Mouse (Mus musculus) midbrain, embryonic 13.5 days (tissue): ENCODE data around the gene Tifa. TPM values are rescaled to one million over a fixed set of nuclear protein-coding genes. Genes with fewer than 3 reads are reported as not detected.

Experiments used
- ATAC-seq: fragments of 200-750 bp; cut with Nextera tagmentation; 2 replicates; pipeline ENCODE4 v1.8.0; 2017; ENCODE audit warnings: mild to moderate bottlenecking, moderate TSS enrichment, moderate library complexity
- H3K27ac ChIP-seq: fragments of 300-500 bp; sonication (generic); 2 replicates; pipeline ENCODE4 v1.5.1; 2015; ENCODE audit warnings: inconsistent platforms, mild to moderate bottlenecking, moderate library complexity
- H3K27me3 ChIP-seq: fragments of 300-500 bp; sonication (generic); 2 replicates; pipeline ENCODE4 v1.6.1; 2015; ENCODE audit warnings: mild to moderate bottlenecking, inconsistent platforms
- H3K36me3 ChIP-seq: fragments of 300-500 bp; sonication (generic); 2 replicates; pipeline ENCODE4 v1.6.1; 2015; ENCODE audit warnings: mild to moderate bottlenecking, inconsistent platforms
- H3K4me1 ChIP-seq: fragments of 300-500 bp; sonication (generic); replicated peaks from 2 replicates; pipeline ENCODE4 v1.6.1; 2015; ENCODE audit warnings: inconsistent platforms
- H3K4me2 ChIP-seq: fragments of 300-500 bp; sonication (generic); replicated peaks from 2 replicates; pipeline ENCODE4 v1.6.1; 2015; ENCODE audit warnings: moderate library complexity, mild to moderate bottlenecking, inconsistent platforms
- H3K4me3 ChIP-seq: fragments of 300-500 bp; sonication (generic); replicated peaks from 2 replicates; pipeline ENCODE4 v1.5.1; 2015; ENCODE audit warnings: mild to moderate bottlenecking, inconsistent platforms
- H3K9ac ChIP-seq: fragments of 300-500 bp; sonication (generic); replicated peaks from 2 replicates; pipeline ENCODE4 v1.6.1; 2015; ENCODE audit warnings: mild to moderate bottlenecking, inconsistent platforms
- H3K9me3 ChIP-seq: fragments of 300-500 bp; sonication (generic); 2 replicates; pipeline ENCODE4 v1.6.1; 2016; ENCODE audit warnings: mild to moderate bottlenecking, inconsistent platforms
- WGBS: fragments of 180-500 bp; shearing (Covaris S2); methylation state at CpG from one replicate; pipeline ENCODE4 v1.1.7; 2015; 5-methylcytosine and 5-hydroxymethylcytosine counted together
- polyA plus RNA-seq: library from polyadenylated mRNA; unstranded; fragments of >200 nt; fragmentation: Nextera tagmentation; extraction: Ambion mirVana; gene quantifications from 2 replicates; pipeline ENCODE4 v1.2.1, GENCODE M21; 2015

The Tifa gene
- polyA plus RNA-seq, 1 experiment from 2014 or later: 3.7 TPM

GRCm38 (mm10) chr3:127835594-127835993 is 46.0 kb downstream of the Tifa start:
- 89% methylated on average over 6 of the region's 6 CpGs for WGBS
- Histone ChIP-seq H3K4me3 (peak overlapping the region; percentile 1; the same call in 1 of the 2 replicates), H3K36me3 (peaks cover 5% of the 10 kb centered on the region; the same call in 1 of the 2 replicates), H3K4me2 (peak overlapping the region; percentile 87), H3K4me1 (peaks cover 37% of the 10 kb centered on the region), H3K9ac (peak overlapping the region; percentile 39; the same call in 1 of the 2 replicates), H3K27ac (no peak overlapping the region), H3K9me3 (no peaks in the 10 kb centered on the region), H3K27me3 (no peaks in the 10 kb centered on the region)
- no peak for ATAC-seq

GRCm38 (mm10) chr3:127836798-127837153 is 47.2 kb downstream of the Tifa start:
- ATAC-seq: no peak
- Histone ChIP-seq H3K27ac (peak overlapping the region; percentile 92), H3K4me1 (peaks cover 37% of the 10 kb centered on the region), H3K4me3 (peak overlapping the region; percentile 95), H3K9me3 (no peaks in the 10 kb centered on the region), H3K27me3 (peaks cover 3% of the 10 kb centered on the region; the same call in 1 of the 2 replicates), H3K4me2 (peak overlapping the region; percentile 87), H3K9ac (peak overlapping the region; percentile 98), H3K36me3 (peaks cover 3% of the 10 kb centered on the region; the same call in 1 of the 2 replicates)
- under 1% methylated on average over 17 of the region's 17 CpGs for WGBS

GRCm38 (mm10) chr3:127837154-127837865 is 47.7 kb downstream of the Tifa start, which contains the start of gene Ap1ar:
Gene Ap1ar (minus strand): TSS chr3:127837523.
- peak within 1 kb of the TSS; percentile 92 for H3K27ac ChIP-seq
- peaks cover 37% of the 10 kb centered on the region for H3K4me1 ChIP-seq
- peak within 1 kb of the TSS; percentile 98 for H3K9ac ChIP-seq
- H3K4me2 ChIP-seq: peak within 1 kb of the TSS; percentile 87
- under 1% methylated on average over 64 of the region's 89 CpGs for WGBS
- peaks cover 3% of the 10 kb centered on the region; the same call in 1 of the 2 replicates for H3K36me3 ChIP-seq
- peak within 1 kb of the TSS; percentile 95 for H3K4me3 ChIP-seq
- ATAC-seq: peak; percentile 98
- peaks cover 3% of the 10 kb centered on the region; the same call in 1 of the 2 replicates for H3K27me3 ChIP-seq
- H3K9me3 ChIP-seq: no peaks in the 10 kb centered on the region

- H3K27me3 ChIP-seq: peaks cover 3% of the 10 kb centered on the region; the same call in 1 of the 2 replicates
- H3K4me1 ChIP-seq: peaks cover 37% of the 10 kb centered on the region
- peak overlapping the region; percentile 98 for H3K9ac ChIP-seq
- H3K4me3 ChIP-seq: peak overlapping the region; percentile 95
- no peaks in the 10 kb centered on the region for H3K36me3 ChIP-seq
- H3K27ac ChIP-seq: peak overlapping the region; percentile 92
- no peaks in the 10 kb centered on the region for H3K9me3 ChIP-seq
- WGBS: 38% methylated on average over 8 of the region's 8 CpGs
- H3K4me2 ChIP-seq: peak overlapping the region; percentile 87
- ATAC-seq: no peak
These were observed 48.5 kb downstream of the Tifa start for GRCm38 (mm10) chr3:127837972-127838644.

GRCm38 (mm10) chr3:127841926-127842325 is 52.3 kb downstream of the Tifa start:
- Histone ChIP-seq H3K9ac (no peak overlapping the region), H3K36me3 (no peaks in the 10 kb centered on the region), H3K4me3 (no peak overlapping the region), H3K27me3 (peaks cover 3% of the 10 kb centered on the region; the same call in 1 of the 2 replicates), H3K27ac (no peak overlapping the region), H3K9me3 (0 out of 2 replicates have a peak, but pooled peaks cover 2% of the 10 kb centered on the region), H3K4me1 (peaks cover 6% of the 10 kb centered on the region), H3K4me2 (no peak overlapping the region)
- no peak for ATAC-seq
- WGBS: 85% methylated on average over 8 of the region's 8 CpGs

GRCm38 (mm10) chr3:127843324-127843940 is 53.8 kb downstream of the Tifa start:
- no peaks in the 10 kb centered on the region for H3K36me3 ChIP-seq
- H3K4me2 ChIP-seq: no peak overlapping the region
- no peak overlapping the region for H3K27ac ChIP-seq
- peaks cover 3% of the 10 kb centered on the region; the same call in 1 of the 2 replicates for H3K27me3 ChIP-seq
- H3K9me3 ChIP-seq: 0 out of 2 replicates have a peak, but pooled peaks cover 2% of the 10 kb centered on the region
- no peaks in the 10 kb centered on the region; the same call in 1 of the 2 replicates for H3K4me1 ChIP-seq
- H3K9ac ChIP-seq: no peak overlapping the region
- WGBS: 85% methylated on average over 2 of the region's 2 CpGs
- no peak for ATAC-seq
- no peak overlapping the region for H3K4me3 ChIP-seq

- 85% methylated on average over 5 of the region's 5 CpGs for WGBS
These were observed 54.3 kb downstream of the Tifa start for GRCm38 (mm10) chr3:127843941-127844327.

GRCm38 (mm10) chr3:127848088-127848808 is 58.6 kb downstream of the Tifa start:
- no peak overlapping the region for H3K4me3 ChIP-seq

More at GRCm38 (mm10) chr3:127843941-127844327, 54.3 kb downstream of the Tifa start:
- Histone ChIP-seq H3K27ac (no peak overlapping the region), H3K4me1 (no peaks in the 10 kb centered on the region), H3K9ac (no peak overlapping the region), H3K9me3 (0 out of 2 replicates have a peak, but pooled peaks cover 2% of the 10 kb centered on the region), H3K4me2 (no peak overlapping the region), H3K36me3 (no peaks in the 10 kb centered on the region), H3K27me3 (peaks cover 3% of the 10 kb centered on the region; the same call in 1 of the 2 replicates), H3K4me3 (no peak overlapping the region)
- no peak for ATAC-seq

GRCm38 (mm10) chr3:127849922-127850321 is 60.3 kb downstream of the Tifa start:
- Histone ChIP-seq H3K36me3 (no peaks in the 10 kb centered on the region), H3K4me1 (peaks cover 7% of the 10 kb centered on the region; the same call in 1 of the 2 replicates), H3K4me3 (no peak overlapping the region), H3K27ac (no peak overlapping the region), H3K4me2 (no peak overlapping the region), H3K9ac (no peak overlapping the region), H3K27me3 (no peaks in the 10 kb centered on the region), H3K9me3 (0 out of 2 replicates have a peak, but pooled peaks cover 2% of the 10 kb centered on the region)
- WGBS: 77% methylated on average over 5 of the region's 5 CpGs
- no peak for ATAC-seq

More at GRCm38 (mm10) chr3:127848088-127848808, 58.6 kb downstream of the Tifa start:
- no peak overlapping the region for H3K4me2 ChIP-seq
- no peak overlapping the region for H3K9ac ChIP-seq
- H3K27me3 ChIP-seq: no peaks in the 10 kb centered on the region
- H3K36me3 ChIP-seq: no peaks in the 10 kb centered on the region
- H3K4me1 ChIP-seq: no peaks in the 10 kb centered on the region
- ATAC-seq: no peak
- no peak overlapping the region for H3K27ac ChIP-seq
- WGBS: 84% methylated on average over 11 of the region's 11 CpGs
- H3K9me3 ChIP-seq: 0 out of 2 replicates have a peak, but pooled peaks cover 2% of the 10 kb centered on the region

GRCm38 (mm10) chr3:127850776-127851646 is 61.4 kb downstream of the Tifa start:
- ATAC-seq: no peak
- H3K4me1 ChIP-seq: peaks cover 7% of the 10 kb centered on the region; the same call in 1 of the 2 replicates
- WGBS: 59% methylated on average over 9 of the region's 9 CpGs
- H3K9me3 ChIP-seq: 0 out of 2 replicates have a peak, but pooled peaks cover 2% of the 10 kb centered on the region
- H3K27ac ChIP-seq: no peak overlapping the region
- H3K27me3 ChIP-seq: no peaks in the 10 kb centered on the region
- no peak overlapping the region for H3K9ac ChIP-seq
- H3K4me2 ChIP-seq: no peak overlapping the region
- no peak overlapping the region for H3K4me3 ChIP-seq
- no peaks in the 10 kb centered on the region for H3K36me3 ChIP-seq
